16 mouse cellular contexts compared by ENCODE assay signal in genomic region chr15:26862173-26862572, GRCm38 (mm10). TPM values are rescaled to one million over a fixed set of nuclear protein-coding genes. Genes with fewer than 3 reads are reported as not detected.
"Had no signal": no experiment of that assay in that cellular context is flagged by ENCODE, and none has a peak within 500 bp of the region (broad histone marks: within the 10 kb centered on the region; RNA-seq: fewer than 3 reads in every experiment).

No protein-coding gene starts in this region.

- ATAC-seq: liver, postnatal 0 days; midbrain, embryonic 15.5 days had no signal

- H3K4me1 ChIP-seq: liver, embryonic 13.5 days; liver, embryonic 15.5 days; megakaryocyte, embryonic 14.5 days; midbrain, embryonic 12.5 days; midbrain, embryonic 15.5 days; neural tube, embryonic 12.5 days; stomach, embryonic 15.5 days had no signal

- H3K4me2 ChIP-seq: liver, embryonic 11.5 days; liver, embryonic 13.5 days; liver, embryonic 15.5 days; midbrain, embryonic 12.5 days; midbrain, embryonic 15.5 days; neural tube, embryonic 12.5 days; stomach, embryonic 15.5 days had no signal

- H3K36me3 ChIP-seq: liver, embryonic 13.5 days; liver, embryonic 15.5 days; midbrain, embryonic 12.5 days; midbrain, embryonic 15.5 days; neural tube, embryonic 12.5 days; stomach, embryonic 15.5 days had no signal

- DNase-seq: liver; liver, embryonic 13.5 days; liver, postnatal 0 days; right cerebral cortex, postnatal 14 days; thymus, adult 2 months; thymus, postnatal 25 days; thymus, postnatal 4 days had no signal

- H3K4me3 ChIP-seq: liver, embryonic 13.5 days; liver, embryonic 15.5 days; megakaryocyte, embryonic 14.5 days; midbrain, embryonic 12.5 days; midbrain, embryonic 15.5 days; neural tube, embryonic 12.5 days; stomach, embryonic 15.5 days had no signal

- H3K27me3 ChIP-seq: liver, embryonic 13.5 days; liver, embryonic 15.5 days; megakaryocyte, embryonic 14.5 days; midbrain, embryonic 12.5 days; midbrain, embryonic 15.5 days; neural tube, embryonic 12.5 days; stomach, embryonic 15.5 days had no signal

- H3K27ac ChIP-seq: liver, embryonic 13.5 days; liver, embryonic 15.5 days; macrophage; midbrain, embryonic 12.5 days; midbrain, embryonic 15.5 days; neural tube, embryonic 12.5 days; stomach, embryonic 15.5 days; stomach, postnatal 0 days had no signal

- H3K9me3 ChIP-seq: liver, embryonic 13.5 days; liver, embryonic 15.5 days; megakaryocyte, embryonic 14.5 days; midbrain, embryonic 12.5 days; midbrain, embryonic 15.5 days; neural tube, embryonic 12.5 days; stomach, embryonic 15.5 days had no signal

- H3K9ac ChIP-seq: liver, embryonic 13.5 days; liver, embryonic 15.5 days; liver, postnatal 0 days; midbrain, embryonic 12.5 days; midbrain, embryonic 15.5 days; neural tube, embryonic 12.5 days; stomach, embryonic 15.5 days had no signal

RNA-seq across cellular contexts. Expression of gene Fbxl7, which starts 33.2 kb away (rescaled TPM):
- polyA plus RNA-seq: macrophage had no signal
